Mouse (Mus musculus): ENCODE measurements around the gene Cd63.

- TF ChIP-seq POLR2A (IDR thresholded peaks at IDR 0.05; ENCODE audit: insufficient read depth, low read depth, low read length) (no peak), CTCF (IDR thresholded peaks at IDR 0.05; ENCODE audit: insufficient read depth, low read depth, low read length) (no peak)
Measured at GRCm38 (mm10) chr10:128950208-128950887, 49.6 kb downstream of the Cd63 start.
